Mouse (Mus musculus) layer of hippocampus, postnatal 14 days (tissue): ENCODE measurements at regions not wholly inside any gene's neighbourhood (a gene's known extent, or its start where the extent isn't known, plus 50 kb on each side); places are given as distances from the start of the nearest gene placed in this dataset.

Experiments
- DNase-seq, 2 experiments: peaks; one replicate each; pipeline ENCODE4 v3.0.0; 2021 to 2022; ENCODE audit warnings: low spot score in 2 of 2, mixed read lengths in 1 of 2

- no peak for DNase-seq
Observed at GRCm38 (mm10) chr13:29136231-29136630, 182.7 kb upstream of the Sox4 start.

- DNase-seq, result no peak
Observed at GRCm38 (mm10) chr13:29127499-29127898, 174.0 kb upstream of the Sox4 start.

- DNase-seq, result no peak
Observed at GRCm38 (mm10) chr13:29123477-29123876, 170.0 kb upstream of the Sox4 start.

GRCm38 (mm10) chr13:29121121-29121520 is 167.6 kb upstream of the Sox4 start:
- no peak for DNase-seq

- no peak for DNase-seq
Observed at GRCm38 (mm10) chr13:29119357-29119756, 165.8 kb upstream of the Sox4 start.

DNA sequence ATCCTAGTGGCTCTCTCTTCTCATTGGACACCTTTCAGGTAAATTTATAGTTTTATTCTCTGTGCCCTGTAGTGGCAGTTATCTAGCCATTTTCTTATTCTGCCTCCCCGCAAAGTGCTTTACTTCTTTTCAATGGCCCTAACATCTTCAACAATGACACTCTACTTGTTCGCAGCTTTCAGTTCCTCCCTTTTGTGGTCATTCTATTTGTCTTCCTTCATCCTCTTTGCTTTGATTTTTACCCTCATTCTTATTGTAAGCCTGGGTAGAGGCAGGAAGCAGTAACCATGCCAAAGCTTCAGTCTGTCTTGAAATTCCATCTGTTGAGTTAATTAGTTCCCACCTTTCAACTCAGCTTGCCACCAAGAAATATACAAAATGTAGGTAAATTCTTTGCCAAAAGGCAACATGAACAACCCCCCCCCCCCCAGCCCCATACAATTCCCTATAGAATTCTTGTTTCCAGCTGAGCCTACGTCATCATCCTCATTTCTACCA is 161.5 kb upstream of the Sox4 start:
- no peak for DNase-seq

DNA sequence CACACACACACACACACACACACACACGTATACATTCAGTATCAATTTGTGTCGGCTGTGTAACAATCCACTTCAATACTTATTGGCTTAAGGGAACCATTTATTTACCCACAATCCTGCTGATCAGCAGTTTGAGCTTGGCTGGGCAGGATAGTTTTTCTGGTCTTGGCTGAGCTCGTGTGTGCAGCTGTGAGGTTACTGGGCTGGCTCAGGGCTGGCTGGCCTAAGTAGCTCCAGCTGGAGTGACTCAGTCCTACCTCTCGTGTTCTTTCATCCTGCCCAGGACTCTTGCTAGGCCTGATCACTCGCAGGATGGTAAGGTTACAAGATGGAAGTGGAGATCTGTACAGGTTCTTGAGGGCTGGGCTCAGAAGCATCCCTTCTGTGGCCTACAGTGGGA is 156.6 kb upstream of the Sox4 start:
- DNase-seq, result no peak

- DNase-seq, result peak; percentile 8 to 28
Observed at GRCm38 (mm10) chr13:29109064-29109856, 155.7 kb upstream of the Sox4 start.

DNA sequence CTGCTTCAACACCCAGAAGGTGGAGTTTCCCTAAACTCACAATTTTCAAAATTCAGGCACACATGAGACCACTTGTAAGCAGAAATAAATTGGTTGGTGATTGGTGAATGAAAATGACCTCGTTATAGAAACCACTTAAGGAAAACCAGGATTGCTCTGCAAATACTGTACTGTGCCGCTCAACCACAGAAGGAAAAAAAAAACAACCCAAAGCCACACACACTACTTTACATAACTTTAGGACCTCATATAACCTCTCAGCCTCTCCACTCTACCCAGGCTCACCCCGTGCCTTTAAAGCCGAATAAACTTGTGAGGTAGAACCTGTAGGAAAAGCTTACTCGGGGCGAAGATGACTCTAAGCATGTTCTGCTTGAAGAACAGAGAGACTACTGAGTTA is 154.7 kb upstream of the Sox4 start:
- no peak for DNase-seq

- DNase-seq, result no peak
Observed at GRCm38 (mm10) chr13:29092166-29092565, 138.7 kb upstream of the Sox4 start.

DNA sequence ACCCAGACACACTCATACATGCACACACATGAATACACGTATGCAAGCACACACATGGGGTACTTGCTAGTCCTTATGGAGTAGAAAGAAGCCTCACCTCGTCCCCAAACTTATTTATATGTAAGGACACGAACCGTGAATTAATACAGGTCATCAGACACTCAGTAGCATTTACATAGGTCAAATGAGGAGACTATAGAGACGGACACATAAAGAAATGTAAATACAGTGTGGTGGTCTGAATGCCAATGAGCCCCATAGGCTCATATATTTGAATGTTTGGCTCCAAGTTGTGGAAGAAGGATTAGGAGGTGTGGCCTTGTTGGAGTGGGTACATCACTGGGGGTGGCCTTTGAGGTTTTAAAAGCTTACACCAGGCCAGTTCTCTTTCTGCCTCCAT is 133.3 kb upstream of the Sox4 start:
- DNase-seq, result no peak

DNA sequence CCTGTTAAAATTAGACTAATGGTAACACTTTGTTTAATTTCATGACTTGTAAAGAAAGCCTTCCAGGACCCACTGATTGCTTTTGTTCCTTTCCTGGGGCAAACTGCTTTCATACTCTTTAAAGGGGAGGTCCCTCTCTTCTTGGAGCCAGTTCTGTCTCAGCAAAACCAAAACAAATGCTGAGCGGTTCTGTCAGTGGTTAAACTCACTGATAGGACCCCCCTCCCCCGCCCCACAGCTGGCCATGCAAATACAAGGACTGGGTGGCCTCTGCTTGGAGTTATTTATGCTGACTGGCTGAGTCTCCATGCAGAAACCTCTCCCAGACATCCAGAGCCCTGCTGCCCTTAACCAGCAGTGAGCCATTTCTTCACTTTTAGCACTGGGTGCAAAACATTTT is 127.6 kb upstream of the Sox4 start:
- DNase-seq, result no peak

- no peak for DNase-seq
Observed at GRCm38 (mm10) chr13:29079841-29080240, 126.3 kb upstream of the Sox4 start.

- no peak for DNase-seq
Observed at GRCm38 (mm10) chr13:29073630-29074029, 120.1 kb upstream of the Sox4 start.

DNA sequence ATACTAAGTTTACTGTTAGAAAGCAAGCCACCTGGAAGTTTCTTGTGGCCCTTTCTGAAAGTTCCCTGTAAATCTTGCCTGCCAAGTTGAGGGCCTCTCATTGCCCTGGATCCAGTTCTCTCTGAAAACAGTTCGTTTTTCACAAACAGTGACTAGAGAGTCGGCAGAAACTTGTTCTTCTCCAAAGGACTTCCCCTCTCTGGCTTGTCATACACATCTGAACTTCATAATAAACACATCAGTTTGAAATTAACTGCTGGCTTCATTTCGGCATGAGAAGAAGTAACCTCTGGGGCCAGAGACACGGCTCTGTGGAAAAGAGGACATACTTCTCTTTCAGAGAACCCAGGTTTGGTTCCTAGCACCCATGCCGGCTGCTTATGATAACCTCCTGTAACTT is 110.4 kb upstream of the Sox4 start:
- no peak for DNase-seq

DNA sequence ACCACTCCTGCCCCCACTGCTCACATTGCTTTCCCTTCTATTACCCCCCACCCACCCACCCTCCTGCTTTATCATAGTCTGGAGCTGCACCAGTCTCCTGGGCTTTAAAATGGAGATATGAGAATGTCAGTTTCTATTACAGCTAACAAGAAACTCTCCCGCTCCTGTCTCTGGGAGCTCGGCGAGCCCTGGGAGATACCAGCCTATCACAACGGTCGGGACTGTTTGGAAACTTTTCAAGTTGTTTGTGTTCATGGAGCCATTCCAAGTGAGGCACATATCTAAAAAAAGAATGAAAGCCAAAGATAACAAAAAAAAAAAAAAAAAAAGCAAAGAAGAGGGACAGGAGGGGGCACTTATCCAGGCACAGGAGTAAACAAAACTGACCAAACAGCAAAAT is 105.2 kb upstream of the Sox4 start:
- DNase-seq, result no peak

DNA sequence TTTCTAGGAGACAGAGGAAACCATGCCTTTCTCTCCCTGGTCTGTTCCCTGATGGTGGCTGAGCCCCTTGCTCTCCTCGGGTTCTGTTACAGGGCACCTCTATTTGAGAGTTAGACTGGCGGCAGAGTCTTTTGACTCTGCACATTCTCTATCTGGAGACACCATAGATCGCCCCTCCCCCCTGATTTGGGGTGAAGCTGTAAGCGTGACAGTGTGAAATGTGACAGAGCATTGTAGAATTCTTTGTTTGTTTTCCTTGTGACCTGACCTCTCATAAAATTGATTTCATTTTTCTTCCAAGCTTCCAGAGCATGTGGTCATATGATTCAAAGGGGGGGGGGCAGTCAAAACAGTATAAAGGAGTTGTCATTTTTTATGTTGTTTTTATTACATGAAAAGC is 96.2 kb upstream of the Sox4 start:
- no peak for DNase-seq

GRCm38 (mm10) chr13:29048990-29049576 is 95.6 kb upstream of the Sox4 start:
- no peak for DNase-seq

- no peak for DNase-seq
Observed at GRCm38 (mm10) chr13:29044655-29045054, 91.1 kb upstream of the Sox4 start.

- DNase-seq, result no peak
Observed at GRCm38 (mm10) chr13:29040331-29040730, 86.8 kb upstream of the Sox4 start.

- no peak for DNase-seq
Observed at GRCm38 (mm10) chr13:29034904-29035303, 81.4 kb upstream of the Sox4 start.

- DNase-seq, result no peak
Observed at GRCm38 (mm10) chr13:29034444-29034843, 80.9 kb upstream of the Sox4 start.

DNA sequence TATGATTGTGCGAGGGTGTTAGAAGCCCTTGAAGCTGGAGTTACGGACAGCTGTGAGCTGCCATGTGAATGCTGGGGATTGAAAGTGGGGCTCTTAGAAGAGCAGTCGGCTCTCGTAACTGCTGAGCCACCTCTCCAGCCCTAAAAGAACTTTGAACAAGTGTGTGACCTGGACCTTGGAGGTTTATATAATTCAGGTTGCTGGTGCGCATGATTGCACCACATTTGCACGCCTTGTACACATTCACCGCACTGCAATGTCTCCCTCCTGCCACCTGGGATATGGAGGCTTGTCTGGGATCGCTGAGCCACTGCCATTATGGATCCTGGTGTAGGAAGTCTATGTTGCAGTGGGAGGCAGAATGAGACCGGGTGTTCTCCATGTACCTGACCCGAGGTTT is 73.6 kb upstream of the Sox4 start:
- DNase-seq, result no peak
